Mouse (Mus musculus) megakaryocyte, embryonic 14.5 days (primary cell): Measurements from ENCODE around the gene Slc25a51. TPM values are rescaled to one million over a fixed set of nuclear protein-coding genes. Genes with fewer than 3 reads are reported as not detected.

Experiments
- H3K27me3 ChIP-seq: replicated peaks from 2 replicates; pipeline ENCODE3; 2012; ENCODE audit warnings: inconsistent platforms
- H3K36me3 ChIP-seq: replicated peaks from 2 replicates; pipeline ENCODE3; 2012; ENCODE audit warnings: low read length, inconsistent platforms, mixed read lengths
- H3K4me1 ChIP-seq: 2 replicates; pipeline ENCODE4 v1.6.1; 2012; ENCODE audit warnings: inconsistent platforms
- H3K4me3 ChIP-seq: replicated peaks from 2 replicates; pipeline ENCODE3; 2012; ENCODE audit warnings: moderate library complexity, mild to moderate bottlenecking, inconsistent platforms
- H3K9me3 ChIP-seq: 2 replicates; pipeline ENCODE4 v1.6.1; 2012; ENCODE audit warnings: inconsistent platforms
- FLI1 ChIP-seq: IDR thresholded peaks from 2 replicates; pipeline ENCODE4 v1.6.1; 2012; ENCODE audit warnings: low read length, inconsistent platforms, mixed read lengths
- GATA1 ChIP-seq: IDR thresholded peaks from 3 replicates; pipeline ENCODE4 v1.6.1; 2012; ENCODE audit warnings: mixed read lengths, low read length, inconsistent platforms, borderline replicate concordance
- polyA plus RNA-seq: library from polyadenylated mRNA; stranded (reverse); fragments of >175 nt; gene quantifications from 2 replicates; pipeline ENCODE4 v1.2.3, GENCODE M21; 2012; ENCODE audit warnings: low replicate concordance; ENCODE audit not compliant: insufficient read depth

Gene Slc25a51
- polyA plus RNA-seq, 1 experiment, result 8.6 TPM

DNA sequence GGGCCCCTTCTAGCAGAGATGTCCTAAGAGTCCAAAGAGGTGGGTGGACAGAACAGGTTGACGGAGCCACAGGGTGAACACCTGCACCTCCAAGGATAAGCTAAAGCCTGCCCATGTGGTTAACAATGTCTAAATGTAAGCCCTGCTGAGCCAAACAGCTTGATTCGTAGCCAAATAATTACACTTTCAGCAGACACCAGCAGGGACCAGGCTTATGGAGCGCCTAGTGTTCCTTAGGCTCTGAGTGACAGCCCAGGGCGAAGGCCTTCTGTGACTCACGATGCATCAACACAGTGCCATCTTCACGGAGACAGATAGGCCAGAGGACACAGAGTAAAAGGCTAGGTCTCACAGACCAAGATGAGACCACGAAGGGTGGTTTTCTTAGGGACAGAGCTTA is 20.9 kb upstream of the Slc25a51 start:
- 0 out of 2 replicates have a peak, but pooled peaks cover 3% of the 10 kb centered on the region for H3K4me1 ChIP-seq
- H3K9me3 ChIP-seq, result no peaks in the 10 kb centered on the region
- H3K36me3 ChIP-seq, result peaks cover 27% of the 10 kb centered on the region
- peaks cover 17% of the 10 kb centered on the region for H3K27me3 ChIP-seq
- TF ChIP-seq FLI1 (no peak), GATA1 (no peak)
- no peak overlapping the region for H3K4me3 ChIP-seq

- Histone ChIP-seq H3K36me3 (peaks cover 31% of the 10 kb centered on the region), H3K9me3 (no peaks in the 10 kb centered on the region), H3K4me1 (peaks cover 7% of the 10 kb centered on the region; the same call in 1 of the 2 replicates), H3K4me3 (no peak overlapping the region), H3K27me3 (peaks cover 14% of the 10 kb centered on the region)
- TF ChIP-seq FLI1 (no peak), GATA1 (no peak)
Observed at GRCm38 (mm10) chr4:45426724-45427457, 18.3 kb upstream of the Slc25a51 start.

DNA sequence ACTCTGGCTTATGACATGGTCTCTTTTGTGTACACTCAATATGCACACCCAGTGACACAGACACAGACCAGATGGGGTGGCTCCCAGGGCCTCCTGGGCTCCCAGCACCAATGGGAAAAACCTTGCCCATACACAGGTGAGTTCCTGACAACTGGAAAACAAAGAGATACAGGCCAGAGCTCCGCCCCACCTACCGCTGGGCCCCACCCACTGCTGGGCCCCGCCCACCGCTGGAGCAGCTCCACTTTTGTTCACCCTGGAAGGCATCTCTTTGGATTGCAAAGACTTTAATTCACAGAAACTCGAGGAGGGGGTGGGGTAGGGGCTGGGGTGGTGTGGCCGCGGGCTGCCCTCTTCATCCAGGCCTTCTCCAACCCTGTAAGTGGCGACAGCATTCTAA is 14.8 kb upstream of the Slc25a51 start:
- H3K9me3 ChIP-seq, result no peaks in the 10 kb centered on the region
- H3K4me3 ChIP-seq, result no peak overlapping the region
- H3K27me3 ChIP-seq, result peaks cover 9% of the 10 kb centered on the region
- peaks cover 11% of the 10 kb centered on the region for H3K4me1 ChIP-seq
- no peak for TF ChIP-seq GATA1
- no peak for TF ChIP-seq FLI1
- H3K36me3 ChIP-seq, result peaks cover 19% of the 10 kb centered on the region

- Histone ChIP-seq H3K27me3 (peaks cover 4% of the 10 kb centered on the region), H3K9me3 (no peaks in the 10 kb centered on the region), H3K4me1 (peaks cover 17% of the 10 kb centered on the region), H3K4me3 (no peak overlapping the region), H3K36me3 (peaks cover 19% of the 10 kb centered on the region)
- no peak for TF ChIP-seq GATA1
- no peak for TF ChIP-seq FLI1
Observed at GRCm38 (mm10) chr4:45422640-45423039, 14.1 kb upstream of the Slc25a51 start.

- Histone ChIP-seq H3K36me3 (peaks cover 17% of the 10 kb centered on the region), H3K4me3 (no peak overlapping the region), H3K4me1 (peaks cover 19% of the 10 kb centered on the region), H3K27me3 (peaks cover 3% of the 10 kb centered on the region), H3K9me3 (peaks cover 6% of the 10 kb centered on the region)
- TF ChIP-seq GATA1, result no peak
- no peak for TF ChIP-seq FLI1
Observed at GRCm38 (mm10) chr4:45421519-45422260, 13.1 kb upstream of the Slc25a51 start.

- TF ChIP-seq FLI1 (no peak), GATA1 (no peak)
- Histone ChIP-seq H3K9me3 (peaks cover 6% of the 10 kb centered on the region), H3K4me1 (peaks cover 27% of the 10 kb centered on the region), H3K4me3 (no peak overlapping the region), H3K36me3 (peaks cover 15% of the 10 kb centered on the region), H3K27me3 (peaks cover 2% of the 10 kb centered on the region)
Observed at GRCm38 (mm10) chr4:45420733-45421132, 12.2 kb upstream of the Slc25a51 start.

- Histone ChIP-seq H3K27me3 (peaks cover 2% of the 10 kb centered on the region), H3K36me3 (peaks cover 15% of the 10 kb centered on the region), H3K9me3 (peaks cover 6% of the 10 kb centered on the region), H3K4me1 (peaks cover 28% of the 10 kb centered on the region), H3K4me3 (no peak overlapping the region)
- TF ChIP-seq GATA1 (no peak), FLI1 (no peak)
Observed at GRCm38 (mm10) chr4:45419051-45419450, 10.5 kb upstream of the Slc25a51 start.

GRCm38 (mm10) chr4:45418229-45418950 is 9.8 kb upstream of the Slc25a51 start:
- Histone ChIP-seq H3K36me3 (peaks cover 11% of the 10 kb centered on the region), H3K4me3 (peak overlapping the region; percentile 79)
- TF ChIP-seq GATA1 (no peak), FLI1 (no peak)

DNA sequence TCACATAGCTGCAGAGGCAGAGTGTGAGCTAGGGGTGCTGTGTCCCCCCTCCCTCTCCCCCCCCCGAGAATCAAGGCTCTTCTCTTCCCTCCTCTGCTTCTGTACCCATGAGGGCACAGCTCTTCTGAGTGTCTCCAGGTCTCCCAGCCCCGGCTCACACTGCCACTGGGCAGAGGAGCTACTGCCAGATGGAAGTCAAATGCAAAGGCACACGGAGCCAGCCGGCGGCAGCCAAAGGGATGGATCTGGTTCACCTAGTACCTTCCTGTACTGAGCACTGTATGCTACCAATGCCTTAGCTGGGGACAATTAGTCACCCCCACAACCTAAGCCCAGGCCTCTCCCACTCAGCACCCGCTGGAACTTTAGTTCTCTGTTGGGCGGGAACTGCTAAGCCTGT is 7.7 kb upstream of the Slc25a51 start:
- Histone ChIP-seq H3K4me3 (no peak overlapping the region), H3K27me3 (peaks cover 13% of the 10 kb centered on the region)
- no peak for TF ChIP-seq GATA1
- no peak for TF ChIP-seq FLI1

More at GRCm38 (mm10) chr4:45418229-45418950, 9.8 kb upstream of the Slc25a51 start:
- H3K4me1 ChIP-seq, result peaks cover 23% of the 10 kb centered on the region
- peaks cover 3% of the 10 kb centered on the region for H3K27me3 ChIP-seq
- peaks cover 6% of the 10 kb centered on the region for H3K9me3 ChIP-seq

More for the DNA sequence above, 7.7 kb upstream of the Slc25a51 start:
- Histone ChIP-seq H3K36me3 (no peaks in the 10 kb centered on the region), H3K9me3 (peaks cover 6% of the 10 kb centered on the region), H3K4me1 (peaks cover 23% of the 10 kb centered on the region)
